Mouse (Mus musculus) neural tube, embryonic 13.5 days (tissue): ENCODE measurements at regions not wholly inside any gene's neighbourhood (a gene's known extent, or its start where the extent isn't known, plus 50 kb on each side); places are given as distances from the start of the nearest gene placed in this dataset.

ENCODE experiments used
- ATAC-seq: fragments of 200-750 bp; cut with Nextera tagmentation; 2 replicates; pipeline ENCODE4 v1.8.0; 2017; ENCODE audit warnings: low read depth, mild to moderate bottlenecking, moderate TSS enrichment, moderate library complexity
- H3K27ac ChIP-seq: fragments of 300-500 bp; sonication (generic); replicated peaks from 2 replicates; pipeline ENCODE4 v1.5.1; 2015; ENCODE audit warnings: moderate library complexity, mild to moderate bottlenecking, inconsistent platforms
- H3K27me3 ChIP-seq: fragments of 300-500 bp; sonication (generic); 2 replicates; pipeline ENCODE4 v1.6.1; 2015; ENCODE audit warnings: mild to moderate bottlenecking, inconsistent platforms
- H3K36me3 ChIP-seq: fragments of 300-500 bp; sonication (generic); 2 replicates; pipeline ENCODE4 v1.6.1; 2015; ENCODE audit warnings: mild to moderate bottlenecking, inconsistent platforms
- H3K4me1 ChIP-seq: fragments of 300-500 bp; sonication (generic); replicated peaks from 2 replicates; pipeline ENCODE4 v1.6.1; 2015; ENCODE audit warnings: inconsistent platforms
- H3K4me2 ChIP-seq: fragments of 300-500 bp; sonication (generic); 2 replicates; pipeline ENCODE4 v1.6.1; 2015; ENCODE audit warnings: inconsistent platforms, mild to moderate bottlenecking, moderate library complexity
- H3K4me3 ChIP-seq: fragments of 300-500 bp; sonication (generic); 2 replicates; pipeline ENCODE4 v1.5.1; 2015; ENCODE audit warnings: mild to moderate bottlenecking, inconsistent platforms
- H3K9ac ChIP-seq: fragments of 300-500 bp; sonication (generic); 2 replicates; pipeline ENCODE4 v1.6.1; 2015; ENCODE audit warnings: moderate library complexity, mild to moderate bottlenecking, inconsistent platforms
- H3K9me3 ChIP-seq: fragments of 300-500 bp; sonication (generic); 2 replicates; pipeline ENCODE4 v1.6.1; 2016; ENCODE audit warnings: inconsistent platforms
- WGBS: fragments of 180-500 bp; shearing (Covaris S2); methylation state at CpG from one replicate; pipeline ENCODE4 v1.1.7; 2015; 5-methylcytosine and 5-hydroxymethylcytosine counted together

DNA sequence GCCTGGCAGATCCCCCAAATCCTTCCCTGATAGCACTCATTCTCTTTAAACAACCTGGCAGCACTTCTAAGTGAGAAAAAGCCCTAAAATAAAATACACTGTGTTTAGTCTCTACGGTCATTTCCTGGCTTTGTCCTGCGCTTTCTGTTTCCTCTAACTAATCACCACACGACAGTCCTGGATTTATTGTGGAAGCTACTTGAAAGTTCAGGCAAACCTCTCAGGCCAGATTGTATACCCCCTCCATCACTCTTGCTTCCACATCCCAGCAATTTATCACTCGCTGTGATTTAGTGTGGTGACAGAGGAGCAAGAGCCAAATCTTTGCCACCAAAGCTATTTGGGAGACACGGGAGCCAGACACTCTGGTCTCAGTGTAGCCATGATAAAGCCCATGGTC is 221.0 kb upstream of the Slc24a2 start:
- no peak overlapping the region for H3K4me2 ChIP-seq
- no peaks in the 10 kb centered on the region for H3K36me3 ChIP-seq
- H3K27ac ChIP-seq, result no peak overlapping the region
- no peaks in the 10 kb centered on the region for H3K9me3 ChIP-seq
- peaks cover 10% of the 10 kb centered on the region for H3K4me1 ChIP-seq
- no peaks in the 10 kb centered on the region for H3K27me3 ChIP-seq
- H3K9ac ChIP-seq, result no peak overlapping the region
- no peak overlapping the region for H3K4me3 ChIP-seq
- WGBS, result 14% methylated on average over 5 of the region's 5 CpGs
- ATAC-seq, result no peak

DNA sequence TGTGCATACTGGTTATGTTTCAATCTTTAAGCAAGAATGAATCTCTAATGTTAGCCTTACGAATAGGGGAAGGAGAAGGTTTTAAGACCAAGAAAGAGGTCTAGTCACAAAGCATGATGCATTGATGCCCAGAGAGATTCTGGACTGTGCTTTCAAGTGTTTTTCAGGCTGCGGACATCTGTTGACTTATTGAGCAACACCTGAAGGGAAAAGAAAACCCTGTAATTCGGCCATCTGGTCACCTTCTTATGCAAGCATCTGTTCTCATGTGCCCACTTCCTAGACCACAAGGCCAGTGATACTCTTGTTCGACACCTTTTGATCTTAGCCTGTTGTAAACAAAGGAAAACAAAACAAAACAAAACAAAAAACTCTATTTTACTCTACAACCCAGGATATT is 218.1 kb upstream of the Slc24a2 start:
- Histone ChIP-seq H3K36me3 (no peaks in the 10 kb centered on the region), H3K9me3 (no peaks in the 10 kb centered on the region), H3K27ac (no peak overlapping the region), H3K27me3 (no peaks in the 10 kb centered on the region), H3K9ac (no peak overlapping the region), H3K4me1 (peaks cover 10% of the 10 kb centered on the region), H3K4me3 (no peak overlapping the region), H3K4me2 (no peak overlapping the region)
- ATAC-seq, result no peak
- WGBS, result 81% methylated on average over 4 of the region's 4 CpGs

DNA sequence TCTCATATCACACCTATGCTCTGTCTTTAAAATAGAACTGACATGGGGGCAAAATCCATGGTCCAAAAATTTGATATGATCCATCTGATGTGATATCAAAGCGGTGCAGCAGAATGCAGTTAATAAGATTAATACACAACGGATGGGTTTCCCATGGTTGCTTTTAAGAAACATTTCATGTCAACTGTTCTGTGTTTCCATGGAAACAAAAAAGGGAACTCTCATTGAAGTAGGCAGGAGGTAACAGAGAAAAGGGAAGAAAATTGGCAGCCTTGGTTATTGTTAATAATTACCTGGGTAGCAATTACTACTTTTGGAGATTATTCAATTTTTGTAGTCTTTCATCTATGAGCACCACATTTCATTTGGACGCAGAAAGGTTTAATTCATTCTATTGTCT is 216.6 kb upstream of the Slc24a2 start:
- no peak overlapping the region for H3K4me2 ChIP-seq
- no peak overlapping the region for H3K9ac ChIP-seq
- ATAC-seq, result no peak
- peaks cover 10% of the 10 kb centered on the region for H3K4me1 ChIP-seq
- no peak overlapping the region for H3K4me3 ChIP-seq
- no peak overlapping the region for H3K27ac ChIP-seq
- WGBS, result 84% methylated on average over 3 of the region's 3 CpGs
- H3K36me3 ChIP-seq, result no peaks in the 10 kb centered on the region
- H3K27me3 ChIP-seq, result no peaks in the 10 kb centered on the region
- H3K9me3 ChIP-seq, result no peaks in the 10 kb centered on the region

DNA sequence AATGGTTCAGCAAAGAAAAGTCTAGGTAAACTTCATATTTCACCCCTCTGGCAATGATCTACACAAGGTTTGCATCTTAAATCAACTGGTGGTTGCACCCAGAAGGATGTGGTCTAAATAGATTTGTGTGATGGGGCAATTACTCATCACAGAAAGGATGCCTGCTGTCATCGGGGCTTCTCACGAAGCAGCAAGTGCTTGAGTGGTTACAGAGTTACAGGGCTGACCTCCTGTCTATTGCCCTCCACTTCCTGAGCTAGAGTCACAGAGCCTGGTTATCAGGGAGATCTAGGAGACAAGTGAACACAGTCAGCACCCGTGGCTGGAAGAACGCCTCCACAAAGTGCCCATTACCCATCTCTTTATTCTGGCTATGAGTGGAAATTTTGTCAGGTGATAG is 203.9 kb upstream of the Slc24a2 start:
- Histone ChIP-seq H3K36me3 (no peaks in the 10 kb centered on the region), H3K27me3 (no peaks in the 10 kb centered on the region), H3K27ac (no peak overlapping the region), H3K4me1 (no peaks in the 10 kb centered on the region), H3K4me2 (no peak overlapping the region), H3K4me3 (no peak overlapping the region), H3K9me3 (no peaks in the 10 kb centered on the region), H3K9ac (no peak overlapping the region)
- ATAC-seq, result no peak
- 79% methylated on average over 4 of the region's 4 CpGs for WGBS

DNA sequence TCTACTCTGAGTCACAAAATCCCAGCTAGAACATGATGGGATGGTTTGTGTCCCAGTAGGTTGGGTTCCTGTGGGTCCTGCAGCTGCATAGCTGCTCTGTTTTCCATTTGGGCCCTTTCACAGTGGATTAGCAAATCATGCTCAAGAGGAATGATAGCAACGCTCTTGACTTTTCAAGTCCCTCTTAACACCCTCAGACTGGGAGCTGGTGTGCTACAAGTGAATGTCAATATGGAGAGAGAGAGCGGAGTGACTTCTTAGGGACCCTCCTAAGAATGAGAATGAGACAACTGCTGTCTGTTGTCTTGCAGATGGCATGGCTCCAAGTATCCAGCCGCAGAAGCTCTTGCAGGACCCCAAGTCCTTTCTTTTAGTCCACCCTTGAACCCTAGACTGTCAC is 198.1 kb upstream of the Slc24a2 start:
- no peak for ATAC-seq
- H3K4me3 ChIP-seq, result no peak overlapping the region
- 82% methylated on average over 3 of the region's 3 CpGs for WGBS

DNA sequence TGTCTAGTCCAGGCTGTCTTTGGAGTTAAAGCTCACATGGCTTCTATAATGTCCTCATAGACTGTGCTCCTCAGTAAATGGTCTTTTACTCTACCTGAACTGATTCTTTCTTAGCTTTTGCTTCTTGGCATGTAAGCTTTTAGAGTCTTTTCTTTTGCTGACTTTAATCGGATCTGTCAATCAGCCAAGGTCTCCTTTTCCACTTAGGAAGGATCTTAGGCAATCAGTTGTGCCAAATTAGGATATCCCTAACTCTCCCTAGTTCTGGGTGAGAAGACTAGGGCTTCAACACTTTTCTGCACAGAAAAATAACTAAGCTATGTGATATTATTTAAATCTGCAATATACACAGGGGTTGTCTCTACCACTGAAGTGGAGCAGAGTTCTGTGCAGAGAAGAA is 193.8 kb upstream of the Slc24a2 start:
- Histone ChIP-seq H3K4me1 (peaks cover 11% of the 10 kb centered on the region; the same call in 1 of the 2 replicates), H3K4me3 (no peak overlapping the region), H3K27ac (no peak overlapping the region), H3K36me3 (no peaks in the 10 kb centered on the region), H3K27me3 (no peaks in the 10 kb centered on the region), H3K9me3 (no peaks in the 10 kb centered on the region), H3K4me2 (no peak overlapping the region), H3K9ac (no peak overlapping the region)
- no peak for ATAC-seq
- 100% methylated on average over 1 of the region's 1 CpGs for WGBS

More for the DNA sequence above, 198.1 kb upstream of the Slc24a2 start:
- Histone ChIP-seq H3K36me3 (no peaks in the 10 kb centered on the region), H3K9me3 (no peaks in the 10 kb centered on the region), H3K27me3 (no peaks in the 10 kb centered on the region), H3K4me1 (no peaks in the 10 kb centered on the region), H3K27ac (no peak overlapping the region), H3K4me2 (no peak overlapping the region), H3K9ac (no peak overlapping the region)

DNA sequence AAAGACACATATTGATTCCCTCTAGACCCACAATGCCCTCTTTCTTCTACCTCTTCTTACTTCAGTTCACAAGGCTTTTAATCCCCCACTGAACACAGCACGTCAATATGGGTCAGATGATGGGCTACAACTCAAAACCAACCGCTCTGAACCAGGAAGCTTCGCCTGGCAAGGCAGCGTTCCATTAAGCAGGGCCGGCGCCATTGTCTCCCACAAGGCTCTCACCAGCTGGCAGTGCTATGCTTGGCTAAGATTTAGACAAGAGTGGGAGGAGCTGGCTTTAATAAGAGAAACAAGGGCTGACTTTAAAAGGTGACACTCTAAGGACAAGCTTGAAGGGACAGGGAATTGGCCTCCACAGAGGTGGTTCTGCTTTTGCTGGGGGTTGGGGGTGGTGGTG is 192.3 kb upstream of the Slc24a2 start:
- Histone ChIP-seq H3K9ac (no peak overlapping the region), H3K36me3 (no peaks in the 10 kb centered on the region), H3K4me2 (no peak overlapping the region), H3K27ac (no peak overlapping the region), H3K27me3 (no peaks in the 10 kb centered on the region), H3K4me1 (peaks cover 11% of the 10 kb centered on the region; the same call in 1 of the 2 replicates), H3K4me3 (no peak overlapping the region), H3K9me3 (no peaks in the 10 kb centered on the region)
- WGBS, result 47% methylated on average over 6 of the region's 6 CpGs
- ATAC-seq, result 0 out of 2 replicates have a peak, but pooled peaks have one; percentile 47

DNA sequence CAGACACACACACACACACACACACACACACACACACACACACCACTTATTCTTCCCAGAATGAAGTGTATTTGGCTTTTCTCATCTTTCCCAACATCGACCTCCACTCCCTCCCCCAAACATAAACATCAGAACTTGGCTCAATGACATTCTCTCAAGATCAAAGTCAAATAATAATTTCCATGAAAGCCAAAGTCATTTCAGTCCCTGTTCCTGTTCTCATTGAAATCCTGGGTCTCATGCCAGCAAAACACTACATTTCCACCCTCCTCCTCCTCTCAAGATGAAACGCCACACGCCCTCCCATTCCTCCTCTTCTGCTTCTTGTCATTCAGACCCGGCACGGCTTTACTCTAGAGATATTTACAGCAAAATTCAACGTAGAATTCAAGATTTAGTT is 173.1 kb upstream of the Slc24a2 start:
- no peak overlapping the region for H3K9ac ChIP-seq
- no peak overlapping the region for H3K4me2 ChIP-seq
- no peaks in the 10 kb centered on the region for H3K27me3 ChIP-seq
- WGBS, result 61% methylated on average over 6 of the region's 6 CpGs
- no peak for ATAC-seq
- no peak overlapping the region for H3K27ac ChIP-seq
- H3K9me3 ChIP-seq, result no peaks in the 10 kb centered on the region
- H3K36me3 ChIP-seq, result no peaks in the 10 kb centered on the region
- H3K4me1 ChIP-seq, result peaks cover 10% of the 10 kb centered on the region
- H3K4me3 ChIP-seq, result no peak overlapping the region

DNA sequence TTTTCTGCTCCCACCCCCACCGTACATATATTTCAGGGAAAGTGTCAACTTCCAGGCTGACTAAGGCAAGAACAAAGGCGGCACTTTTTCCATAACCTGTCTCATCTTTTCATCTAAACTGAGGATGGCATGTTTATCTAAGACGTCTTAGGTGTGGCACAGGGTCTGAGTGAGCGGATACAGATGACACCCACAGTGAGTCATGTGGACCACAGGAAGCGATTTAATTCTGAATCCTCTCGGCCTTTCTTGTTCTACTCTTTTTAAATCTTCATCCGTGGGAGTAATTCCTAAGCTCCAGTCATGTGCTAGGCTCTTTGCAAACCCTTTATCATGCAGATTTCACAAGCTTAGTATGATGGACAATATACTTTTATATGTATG is 171.9 kb upstream of the Slc24a2 start:
- no peak overlapping the region for H3K4me2 ChIP-seq
- peaks cover 10% of the 10 kb centered on the region for H3K4me1 ChIP-seq
- no peaks in the 10 kb centered on the region for H3K9me3 ChIP-seq
- no peaks in the 10 kb centered on the region for H3K36me3 ChIP-seq
- H3K9ac ChIP-seq, result no peak overlapping the region
- ATAC-seq, result no peak
- H3K4me3 ChIP-seq, result no peak overlapping the region
- no peak overlapping the region for H3K27ac ChIP-seq
- WGBS, result 76% methylated on average over 7 of the region's 7 CpGs
- H3K27me3 ChIP-seq, result no peaks in the 10 kb centered on the region

DNA sequence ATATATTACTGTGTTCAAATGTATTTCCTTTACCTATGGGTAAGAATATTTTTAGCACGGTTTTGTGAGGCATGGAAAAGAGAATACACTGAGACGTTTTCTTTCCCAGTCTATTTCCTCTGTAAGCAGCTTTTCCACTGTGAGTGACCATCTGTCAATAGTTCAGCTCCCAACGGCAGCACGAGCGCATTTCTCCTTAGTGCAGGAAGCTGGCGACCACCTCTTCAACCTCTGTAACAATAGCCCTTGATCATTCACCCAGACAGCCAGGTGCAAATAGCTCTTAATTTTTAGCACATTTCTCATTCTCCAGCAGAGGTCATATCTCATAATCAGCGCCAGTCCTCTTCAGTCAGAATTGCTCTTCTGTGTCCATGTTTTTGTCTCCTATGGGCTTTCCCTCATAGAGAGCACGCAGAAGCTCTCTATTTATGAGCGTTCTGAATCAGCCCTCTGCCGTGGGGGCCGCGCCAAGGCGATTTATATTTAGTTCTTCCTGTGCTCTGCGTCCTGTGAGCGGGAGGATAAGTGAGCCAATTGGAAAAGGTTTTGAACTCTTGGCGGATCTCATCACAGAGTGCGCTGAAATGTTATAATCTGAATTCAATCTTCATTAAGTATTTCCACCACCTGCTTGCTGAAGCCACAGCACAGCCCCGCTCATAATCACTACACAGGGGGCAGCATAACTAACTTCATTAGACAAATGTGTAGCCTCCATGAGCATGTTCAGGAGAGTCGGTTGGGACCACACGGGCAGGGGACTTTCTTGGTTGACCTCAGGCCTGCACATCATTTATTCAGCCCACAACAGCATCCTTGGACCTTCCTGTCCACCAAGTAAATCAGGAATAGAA is 171.3 kb upstream of the Slc24a2 start:
- H3K36me3 ChIP-seq, result no peaks in the 10 kb centered on the region
- H3K9me3 ChIP-seq, result no peaks in the 10 kb centered on the region
- WGBS, result 41% methylated on average over 20 of the region's 20 CpGs
- H3K4me1 ChIP-seq, result peaks cover 10% of the 10 kb centered on the region
- 0 out of 2 replicates have a peak overlapping the region, but pooled peaks have one; percentile 38 for H3K9ac ChIP-seq
- no peaks in the 10 kb centered on the region for H3K27me3 ChIP-seq
- peak overlapping the region; percentile 56 for H3K27ac ChIP-seq
- ATAC-seq, result 0 out of 2 replicates have a peak, but pooled peaks have one; percentile 50
- H3K4me3 ChIP-seq, result no peak overlapping the region
- H3K4me2 ChIP-seq, result peak overlapping the region; percentile 39

DNA sequence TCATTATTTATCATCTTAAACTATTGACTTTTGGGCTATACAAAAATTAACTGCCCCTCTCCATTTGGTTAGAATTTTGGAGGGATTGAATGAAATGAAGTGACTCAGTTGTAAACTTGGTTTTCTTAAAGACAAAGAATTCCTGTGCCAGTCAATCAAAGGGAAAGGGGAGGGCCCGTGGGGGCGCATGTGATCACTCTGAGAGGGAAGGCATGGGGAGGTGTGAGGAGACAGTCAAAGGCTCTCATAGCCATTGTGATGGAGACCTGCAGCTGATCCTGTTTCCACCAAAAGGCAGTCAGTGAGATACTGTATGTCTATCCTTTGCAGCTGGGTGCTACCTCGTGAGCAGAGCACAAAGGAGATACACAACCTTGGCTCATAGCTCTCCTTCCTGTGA is 156.6 kb upstream of the Slc24a2 start:
- no peaks in the 10 kb centered on the region for H3K27me3 ChIP-seq
- no peak overlapping the region for H3K27ac ChIP-seq
- no peak for ATAC-seq
- no peak overlapping the region for H3K4me3 ChIP-seq
- H3K9me3 ChIP-seq, result no peaks in the 10 kb centered on the region
- H3K36me3 ChIP-seq, result no peaks in the 10 kb centered on the region
- WGBS, result 81% methylated on average over 3 of the region's 3 CpGs
- H3K9ac ChIP-seq, result no peak overlapping the region
- H3K4me2 ChIP-seq, result no peak overlapping the region
- H3K4me1 ChIP-seq, result peaks cover 29% of the 10 kb centered on the region

DNA sequence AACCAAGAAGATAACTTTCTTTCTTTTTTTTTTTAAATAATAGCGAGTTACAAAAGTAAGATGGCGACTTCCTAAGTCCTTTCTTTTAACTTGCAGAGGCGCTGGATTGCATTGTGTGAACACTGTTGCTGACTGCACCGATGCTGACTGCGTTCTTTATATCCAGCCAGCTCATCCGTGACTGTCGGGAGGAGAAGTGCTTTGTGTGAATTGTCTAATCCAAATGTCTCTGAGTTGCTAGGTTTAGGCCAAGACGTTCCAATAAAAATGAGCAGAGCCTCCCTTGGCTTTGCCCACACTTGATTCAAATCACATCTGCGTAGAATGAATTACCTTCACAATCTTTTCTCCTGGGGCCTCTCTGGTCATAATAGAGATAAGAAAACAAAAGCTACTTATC is 156.0 kb upstream of the Slc24a2 start:
- Histone ChIP-seq H3K4me1 (peaks cover 30% of the 10 kb centered on the region), H3K9ac (no peak overlapping the region), H3K4me3 (no peak overlapping the region), H3K27ac (no peak overlapping the region), H3K27me3 (no peaks in the 10 kb centered on the region), H3K36me3 (no peaks in the 10 kb centered on the region), H3K4me2 (no peak overlapping the region), H3K9me3 (no peaks in the 10 kb centered on the region)
- no peak for ATAC-seq
- 28% methylated on average over 9 of the region's 9 CpGs for WGBS

DNA sequence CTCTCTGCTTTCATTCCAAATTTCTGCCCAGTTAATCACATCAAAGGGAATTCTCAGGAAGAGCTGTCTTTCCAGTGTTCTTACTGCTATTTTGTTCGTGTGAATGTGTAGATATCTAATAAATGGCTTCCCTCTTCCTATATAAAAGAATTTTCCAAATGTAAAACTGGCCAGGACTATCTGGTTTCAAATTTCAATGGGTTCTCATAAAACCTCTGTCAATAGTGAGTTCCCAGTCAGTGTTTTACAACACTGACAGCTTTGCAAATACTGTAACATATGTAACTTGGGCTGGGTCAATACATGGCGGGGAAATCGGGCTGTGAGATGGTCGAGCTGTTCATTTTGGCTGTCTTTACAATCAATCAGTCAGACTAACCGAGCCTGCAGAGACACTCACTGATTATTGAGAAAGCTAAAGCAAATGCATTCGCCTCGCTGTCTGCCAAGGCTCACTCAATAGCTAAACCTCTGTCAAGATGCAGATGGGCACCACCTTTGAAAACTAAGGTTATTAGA is 155.0 kb upstream of the Slc24a2 start:
- Histone ChIP-seq H3K4me3 (no peak overlapping the region), H3K27me3 (no peaks in the 10 kb centered on the region), H3K4me1 (peaks cover 34% of the 10 kb centered on the region), H3K27ac (no peak overlapping the region), H3K4me2 (no peak overlapping the region), H3K36me3 (no peaks in the 10 kb centered on the region), H3K9me3 (no peaks in the 10 kb centered on the region), H3K9ac (no peak overlapping the region)
- ATAC-seq, result no peak
- 18% methylated on average over 7 of the region's 7 CpGs for WGBS
